Mouse (Mus musculus) heart, adult 2 months (tissue): Measurements from ENCODE around the gene Lnx2.

Experiments used
- CTCF ChIP-seq: fragments of 200-600 bp; IDR thresholded peaks from 2 replicates; pipeline ENCODE4 v1.8.1; 2022; ENCODE audit warnings: antibody characterized with exemption, mild to moderate bottlenecking, moderate library complexity
- EP300 ChIP-seq: fragments of 200-500 bp; IDR thresholded peaks from 2 replicates; pipeline ENCODE4 v1.6.1; 2011; ENCODE audit warnings: low read depth, low read length, control low read depth; ENCODE audit not compliant: insufficient read depth
- POLR2A ChIP-seq: fragments of 200-500 bp; IDR thresholded peaks from 2 replicates; pipeline ENCODE4 v1.6.1; 2011; ENCODE audit warnings: mild to moderate bottlenecking, low read depth, low read length, control low read depth; ENCODE audit not compliant: insufficient read depth

- TF ChIP-seq CTCF: no peak
- no peak for TF ChIP-seq POLR2A
- no peak for TF ChIP-seq EP300
Observed at GRCm38 (mm10) chr5:146987588-146987987, 88.8 kb downstream of the Lnx2 start.
